Mouse (Mus musculus) forebrain, embryonic 12.5 days (tissue): ENCODE results near the gene Agap1. TPM values are rescaled to one million over a fixed set of nuclear protein-coding genes. Genes with fewer than 3 reads are reported as not detected.
A peak's percentile ranks its signal among the peaks of the same experiment; 100 is the strongest.

Experiments used
- ATAC-seq: fragments of 200-750 bp; cut with Nextera tagmentation; 2 replicates; pipeline ENCODE4 v1.8.0; 2017; ENCODE audit warnings: moderate TSS enrichment; ENCODE audit not compliant: low FRiP score
- H3K27ac ChIP-seq: fragments of 300-500 bp; sonication (generic); 2 replicates; pipeline ENCODE4 v1.5.1; 2016; ENCODE audit warnings: mild to moderate bottlenecking
- H3K27me3 ChIP-seq: fragments of 300-500 bp; sonication (generic); 2 replicates; pipeline ENCODE4 v1.6.1; 2016; ENCODE audit warnings: mild to moderate bottlenecking
- H3K36me3 ChIP-seq: fragments of 300-500 bp; sonication (generic); replicated peaks from 2 replicates; pipeline ENCODE4 v1.6.1; 2016; ENCODE audit warnings: mild to moderate bottlenecking
- H3K4me1 ChIP-seq: fragments of 300-500 bp; sonication (generic); 2 replicates; pipeline ENCODE4 v1.6.1; 2016
- H3K4me2 ChIP-seq: fragments of 300-500 bp; sonication (generic); 2 replicates; pipeline ENCODE4 v1.6.1; 2016; ENCODE audit warnings: mild to moderate bottlenecking, moderate library complexity
- H3K4me3 ChIP-seq: fragments of 300-500 bp; sonication (generic); replicated peaks from 2 replicates; pipeline ENCODE4 v1.5.1; 2016; ENCODE audit warnings: mild to moderate bottlenecking
- H3K9ac ChIP-seq: fragments of 300-500 bp; sonication (generic); 2 replicates; pipeline ENCODE4 v1.6.1; 2016; ENCODE audit warnings: mild to moderate bottlenecking
- H3K9me3 ChIP-seq: fragments of 300-500 bp; sonication (generic); 2 replicates; pipeline ENCODE4 v1.6.1; 2016
- WGBS: fragments of 180-500 bp; shearing (Covaris S2); methylation state at CpG from one replicate; pipeline ENCODE4 v1.1.7; 2016; 5-methylcytosine and 5-hydroxymethylcytosine counted together
- polyA plus RNA-seq: library from polyadenylated mRNA; unstranded; fragments of >200 nt; fragmentation: Nextera tagmentation; extraction: Ambion mirVana; gene quantifications from 2 replicates; pipeline ENCODE4 v1.2.1, GENCODE M21; 2016

Agap1 gene
- polyA plus RNA-seq, 1 experiment from 2014 or later: 49.9 TPM

DNA sequence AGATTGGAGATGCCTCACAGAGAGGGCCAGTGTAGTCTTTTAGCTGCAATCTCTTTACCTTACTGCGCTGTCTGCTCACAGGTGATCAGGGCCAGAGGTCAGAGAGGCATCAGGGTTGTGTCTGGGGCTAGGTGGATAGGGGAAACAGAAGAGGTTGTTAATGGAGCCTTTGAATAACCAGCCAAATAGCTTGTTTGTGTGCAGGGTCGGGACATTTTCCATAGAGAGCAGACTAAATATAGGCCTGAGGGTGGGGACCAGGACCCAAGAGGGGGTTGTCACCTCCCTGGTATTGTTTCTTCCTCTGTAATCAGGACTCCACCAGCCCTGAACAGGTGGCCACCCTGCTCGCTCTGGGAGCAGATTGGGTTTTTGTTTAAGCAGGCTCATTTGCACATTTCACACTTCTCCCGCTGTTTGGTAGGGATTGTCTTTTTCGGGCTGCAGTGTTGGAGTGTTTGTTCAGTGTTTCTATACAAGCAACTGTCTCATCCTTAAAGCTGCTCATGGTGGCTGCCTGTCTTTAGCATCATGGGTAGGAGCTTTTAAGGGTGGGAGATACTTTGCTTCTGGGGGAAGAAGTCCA, 10.9 kb downstream of the Agap1 start:
- no peaks in the 10 kb centered on the region for H3K9me3 ChIP-seq
- H3K27ac ChIP-seq: 0 out of 2 replicates have a peak overlapping the region, but pooled peaks have one; percentile 3
- no peaks in the 10 kb centered on the region for H3K36me3 ChIP-seq
- H3K4me2 ChIP-seq: 0 out of 2 replicates have a peak overlapping the region, but pooled peaks have one; percentile 4
- ATAC-seq: peak; percentile 34; the same call in 1 of the 2 replicates
- WGBS: 19% methylated on average over 5 of the region's 5 CpGs
- H3K4me3 ChIP-seq: no peak overlapping the region
- peaks cover 72% of the 10 kb centered on the region for H3K4me1 ChIP-seq
- H3K27me3 ChIP-seq: no peaks in the 10 kb centered on the region
- no peak overlapping the region for H3K9ac ChIP-seq

DNA sequence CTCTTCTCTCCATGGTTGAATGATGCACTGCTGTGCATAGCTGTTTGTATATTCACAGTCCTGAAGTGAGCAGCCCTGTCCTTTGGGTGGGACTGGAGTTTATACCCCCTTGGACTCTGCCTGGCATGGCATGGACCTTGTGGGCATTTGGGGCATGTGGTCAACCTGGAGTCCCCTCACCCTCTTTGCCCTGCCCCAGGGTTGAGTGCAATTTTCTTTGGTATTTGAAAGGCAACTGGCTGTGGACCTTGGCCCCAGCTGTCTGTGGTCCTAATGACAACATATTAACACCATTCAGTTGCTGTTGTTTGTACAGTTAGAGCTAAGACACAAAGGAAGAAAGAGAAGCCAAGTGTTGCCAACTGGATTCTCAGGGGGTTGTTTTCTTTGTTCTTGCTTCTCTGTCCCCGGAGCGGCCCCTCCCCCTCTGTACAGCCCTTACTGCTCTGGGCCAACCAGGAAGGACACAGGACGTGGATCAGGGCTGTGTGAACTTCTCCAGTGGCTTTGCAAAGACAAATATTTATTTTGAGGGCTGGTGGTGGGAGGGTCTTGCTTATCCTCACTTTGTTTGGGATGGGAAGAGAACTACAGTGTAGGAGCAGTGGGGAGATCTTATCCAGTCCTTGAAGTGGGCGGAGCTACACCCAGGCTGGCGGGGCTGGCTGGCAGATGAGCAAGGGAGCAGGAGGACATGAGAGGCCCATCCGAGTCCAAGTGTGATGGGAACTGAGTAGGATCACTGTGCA, 12.9 kb downstream of the Agap1 start:
- H3K27ac ChIP-seq: no peak overlapping the region
- 30% methylated on average over 6 of the region's 6 CpGs for WGBS

DNA sequence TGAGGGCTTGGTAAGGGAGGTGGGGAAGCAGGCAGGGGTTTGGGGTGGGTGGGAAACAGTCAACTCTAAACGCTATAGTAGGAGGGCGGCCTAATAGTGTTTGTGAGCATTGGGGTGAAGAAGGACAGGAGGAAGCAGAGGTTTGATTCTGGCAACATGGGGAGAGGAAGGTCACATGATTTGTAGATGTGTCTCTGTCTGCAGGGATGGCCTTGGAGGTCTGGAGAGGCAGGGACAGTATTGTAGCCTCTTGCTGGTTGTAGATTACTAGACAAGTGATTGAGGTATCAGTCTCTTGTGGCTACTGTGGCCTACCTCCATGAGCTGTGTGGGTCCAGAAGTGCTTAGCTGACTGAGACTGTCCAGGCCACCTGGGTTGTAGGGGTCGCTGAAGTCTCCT, 13.5 kb downstream of the Agap1 start:
- no peak for ATAC-seq
- WGBS: 74% methylated on average over 3 of the region's 3 CpGs
- H3K27ac ChIP-seq: no peak overlapping the region

More for the DNA sequence above, 12.9 kb downstream of the Agap1 start:
- H3K9me3 ChIP-seq: no peaks in the 10 kb centered on the region
- H3K27me3 ChIP-seq: no peaks in the 10 kb centered on the region
- no peak overlapping the region for H3K4me3 ChIP-seq
- no peaks in the 10 kb centered on the region for H3K36me3 ChIP-seq
- peaks cover 78% of the 10 kb centered on the region for H3K4me1 ChIP-seq
- H3K4me2 ChIP-seq: no peak overlapping the region
- no peak overlapping the region for H3K9ac ChIP-seq
- ATAC-seq: 0 out of 2 replicates have a peak, but pooled peaks have one; percentile 23

DNA sequence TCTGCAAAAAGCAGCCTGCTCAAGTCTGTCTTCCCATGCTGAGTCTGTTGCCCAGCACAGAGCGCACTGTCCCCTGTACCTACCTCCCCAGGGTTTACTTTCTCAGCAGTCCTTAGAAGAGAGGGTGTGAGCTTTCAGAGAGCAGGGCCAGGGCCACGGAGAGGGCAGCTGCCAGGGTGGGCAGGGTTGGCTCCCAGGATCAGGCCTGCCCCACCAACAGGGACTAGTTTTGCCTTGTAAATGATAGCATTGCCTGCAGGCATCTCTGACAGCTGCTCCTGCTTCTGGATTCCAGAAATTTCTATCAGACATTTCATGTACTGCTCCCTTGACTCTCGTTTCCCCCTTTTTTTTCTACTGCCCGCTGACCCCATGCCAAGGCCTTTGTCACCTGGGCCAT, 16.8 kb downstream of the Agap1 start:
- no peak for ATAC-seq
- H3K27ac ChIP-seq: no peak overlapping the region

More for the DNA sequence above, 13.5 kb downstream of the Agap1 start:
- Histone ChIP-seq H3K4me3 (no peak overlapping the region), H3K9me3 (no peaks in the 10 kb centered on the region), H3K36me3 (no peaks in the 10 kb centered on the region), H3K9ac (no peak overlapping the region), H3K27me3 (no peaks in the 10 kb centered on the region; the same call in 1 of the 2 replicates), H3K4me1 (peaks cover 72% of the 10 kb centered on the region), H3K4me2 (no peak overlapping the region)

DNA sequence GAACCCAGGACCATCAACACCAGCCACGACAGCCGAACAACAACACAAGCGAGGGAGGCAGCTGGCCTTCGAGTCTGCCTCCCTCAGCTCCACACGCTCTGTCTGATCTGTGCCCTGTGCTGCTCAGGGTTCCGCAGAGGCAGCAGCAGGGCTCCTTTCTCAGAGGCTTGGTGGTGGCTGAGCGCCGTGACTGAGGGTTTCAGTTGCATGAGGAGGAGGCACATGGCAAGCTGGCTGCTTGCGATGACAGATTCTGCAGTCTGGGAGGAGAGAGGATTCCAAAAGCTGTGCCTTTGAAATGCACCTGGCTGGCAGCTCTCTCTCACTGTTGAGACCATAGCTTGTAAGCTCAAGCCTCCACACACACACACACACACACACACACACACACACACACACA, 17.3 kb downstream of the Agap1 start:
- ATAC-seq: no peak
- no peak overlapping the region for H3K9ac ChIP-seq
- H3K4me3 ChIP-seq: no peak overlapping the region
- peaks cover 51% of the 10 kb centered on the region for H3K4me1 ChIP-seq
- no peaks in the 10 kb centered on the region for H3K9me3 ChIP-seq
- no peak overlapping the region for H3K4me2 ChIP-seq
- no peaks in the 10 kb centered on the region; the same call in 1 of the 2 replicates for H3K27me3 ChIP-seq
- 76% methylated on average over 9 of the region's 9 CpGs for WGBS
- H3K27ac ChIP-seq: no peak overlapping the region
- no peaks in the 10 kb centered on the region for H3K36me3 ChIP-seq

More for the DNA sequence above, 16.8 kb downstream of the Agap1 start:
- Histone ChIP-seq H3K4me3 (no peak overlapping the region), H3K9me3 (no peaks in the 10 kb centered on the region), H3K27me3 (no peaks in the 10 kb centered on the region; the same call in 1 of the 2 replicates), H3K4me2 (no peak overlapping the region), H3K9ac (no peak overlapping the region), H3K36me3 (no peaks in the 10 kb centered on the region), H3K4me1 (peaks cover 56% of the 10 kb centered on the region)
- 82% methylated on average over 4 of the region's 4 CpGs for WGBS

DNA sequence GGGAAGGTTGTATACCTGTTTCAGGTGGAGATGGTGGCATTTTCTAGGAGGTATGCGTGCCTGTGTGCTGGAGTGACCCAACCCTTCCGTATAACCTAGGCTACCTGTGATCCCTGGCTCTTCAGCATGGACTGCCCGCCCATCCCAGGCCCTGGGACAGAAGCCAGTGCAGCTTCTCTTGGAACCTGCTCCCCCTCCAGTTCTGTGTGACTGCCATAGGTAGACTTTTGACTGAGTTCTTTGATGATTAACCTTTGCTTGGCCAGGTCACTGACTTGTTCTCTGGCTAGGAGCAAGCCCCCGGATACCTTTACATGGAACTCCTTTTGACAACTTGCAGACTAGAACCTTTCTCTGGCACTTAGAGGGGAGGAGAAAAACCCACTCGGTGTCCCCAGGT, 19.3 kb downstream of the Agap1 start:
- H3K36me3 ChIP-seq: no peaks in the 10 kb centered on the region
- 84% methylated on average over 5 of the region's 5 CpGs for WGBS
- no peak overlapping the region for H3K4me3 ChIP-seq
- ATAC-seq: no peak
- H3K9ac ChIP-seq: no peak overlapping the region
- no peak overlapping the region for H3K4me2 ChIP-seq
- no peaks in the 10 kb centered on the region; the same call in 1 of the 2 replicates for H3K27me3 ChIP-seq
- H3K9me3 ChIP-seq: no peaks in the 10 kb centered on the region
- no peak overlapping the region for H3K27ac ChIP-seq
- H3K4me1 ChIP-seq: peaks cover 31% of the 10 kb centered on the region

DNA sequence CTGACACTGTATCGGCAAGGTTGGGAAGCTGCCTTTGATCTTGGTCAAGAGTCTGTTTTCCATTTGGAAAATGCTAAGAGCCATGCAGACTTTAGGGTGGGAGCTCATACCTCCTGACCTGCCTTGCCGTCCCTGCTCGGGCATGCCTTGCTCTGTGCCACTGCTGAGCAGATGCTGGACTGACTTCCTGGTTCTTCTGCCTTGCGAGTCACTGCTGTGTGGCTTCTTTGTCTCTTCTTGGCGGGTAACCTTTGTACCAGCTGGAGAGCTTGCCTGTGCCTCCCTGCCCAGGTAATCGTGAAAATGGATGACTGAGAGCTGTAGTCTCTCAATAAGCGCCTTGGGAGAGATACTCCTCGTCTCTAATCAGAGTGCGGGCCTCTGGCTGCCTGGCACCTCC, 20.2 kb downstream of the Agap1 start:
- ATAC-seq: no peak
- no peak overlapping the region for H3K4me3 ChIP-seq
- 77% methylated on average over 9 of the region's 9 CpGs for WGBS
- H3K27ac ChIP-seq: no peak overlapping the region
- no peaks in the 10 kb centered on the region for H3K9me3 ChIP-seq
- H3K36me3 ChIP-seq: no peaks in the 10 kb centered on the region
- peaks cover 23% of the 10 kb centered on the region for H3K4me1 ChIP-seq
- H3K4me2 ChIP-seq: no peak overlapping the region
- no peaks in the 10 kb centered on the region; the same call in 1 of the 2 replicates for H3K27me3 ChIP-seq
- H3K9ac ChIP-seq: no peak overlapping the region

DNA sequence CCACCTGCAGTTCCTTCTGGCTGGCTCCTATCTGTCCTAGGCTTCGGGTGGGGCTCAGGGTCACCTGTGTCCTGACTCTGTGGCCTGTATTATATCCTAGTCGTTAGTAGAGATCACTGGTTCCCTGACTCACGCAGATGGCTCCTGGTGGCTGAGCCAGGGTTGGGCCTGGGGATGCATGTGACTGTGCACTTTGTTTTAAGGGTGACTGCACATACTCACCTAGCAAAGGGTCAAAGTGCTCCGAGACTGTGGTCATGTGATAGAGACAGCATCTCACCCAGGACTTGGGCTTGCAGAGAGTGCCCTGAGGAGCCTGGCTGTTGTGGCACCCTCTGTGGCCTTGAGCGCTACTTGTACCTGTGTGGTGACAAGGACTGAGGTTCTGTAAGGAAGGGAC, 22.4 kb downstream of the Agap1 start:
- Histone ChIP-seq H3K9ac (no peak overlapping the region), H3K27me3 (no peaks in the 10 kb centered on the region; the same call in 1 of the 2 replicates), H3K27ac (no peak overlapping the region), H3K9me3 (no peaks in the 10 kb centered on the region), H3K4me2 (no peak overlapping the region), H3K4me3 (no peak overlapping the region), H3K4me1 (peaks cover 25% of the 10 kb centered on the region), H3K36me3 (no peaks in the 10 kb centered on the region)
- WGBS: 92% methylated on average over 5 of the region's 5 CpGs
- no peak for ATAC-seq

DNA sequence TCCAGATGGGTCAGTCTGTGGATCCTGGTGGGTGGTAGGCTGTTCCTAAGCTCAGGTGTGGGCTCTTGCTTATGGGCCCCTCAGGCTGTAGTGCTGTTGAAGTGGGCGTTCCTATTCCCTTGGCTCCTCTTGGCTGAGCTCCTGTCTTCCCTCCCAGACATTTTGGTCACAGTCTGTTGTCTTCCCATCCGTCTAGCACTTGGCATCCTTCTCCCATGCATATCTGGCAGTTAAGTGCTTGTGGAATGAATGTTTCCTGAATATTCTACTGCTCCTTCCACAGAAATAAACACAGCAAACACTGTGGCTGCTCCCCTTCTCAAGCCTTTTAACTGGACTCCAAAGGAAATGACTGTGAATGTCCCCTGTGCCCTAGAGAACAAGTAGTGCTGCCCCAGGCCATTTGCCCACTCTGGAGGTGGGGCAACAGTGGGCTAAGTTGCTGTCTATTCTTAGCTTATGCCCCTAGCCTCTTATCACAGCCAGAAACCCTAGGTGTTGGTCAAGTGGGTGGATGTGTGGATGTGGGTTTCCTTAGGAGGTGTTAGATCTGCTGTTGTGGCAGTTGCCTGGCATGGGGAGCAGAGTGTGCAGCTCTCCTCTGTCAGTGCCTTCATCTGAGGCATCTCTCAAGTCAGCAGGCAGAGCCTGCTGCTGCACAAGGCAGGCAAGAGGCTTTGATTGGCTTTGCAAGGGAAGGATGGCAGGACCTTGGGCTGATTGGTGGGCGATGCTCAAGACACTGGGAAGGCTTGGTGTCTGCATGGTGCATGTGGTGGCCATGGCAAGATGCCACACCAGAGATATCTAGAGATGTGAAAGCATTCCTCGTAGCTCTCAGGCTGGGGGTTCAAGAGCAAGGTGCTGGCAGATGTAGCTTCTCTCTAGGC, 24.2 kb downstream of the Agap1 start:
- Histone ChIP-seq H3K4me3 (no peak overlapping the region), H3K27me3 (no peaks in the 10 kb centered on the region), H3K4me1 (peaks cover 39% of the 10 kb centered on the region), H3K27ac (no peak overlapping the region), H3K36me3 (no peaks in the 10 kb centered on the region), H3K4me2 (no peak overlapping the region), H3K9ac (no peak overlapping the region), H3K9me3 (no peaks in the 10 kb centered on the region)
- WGBS: 94% methylated on average over 4 of the region's 4 CpGs
- no peak for ATAC-seq

DNA sequence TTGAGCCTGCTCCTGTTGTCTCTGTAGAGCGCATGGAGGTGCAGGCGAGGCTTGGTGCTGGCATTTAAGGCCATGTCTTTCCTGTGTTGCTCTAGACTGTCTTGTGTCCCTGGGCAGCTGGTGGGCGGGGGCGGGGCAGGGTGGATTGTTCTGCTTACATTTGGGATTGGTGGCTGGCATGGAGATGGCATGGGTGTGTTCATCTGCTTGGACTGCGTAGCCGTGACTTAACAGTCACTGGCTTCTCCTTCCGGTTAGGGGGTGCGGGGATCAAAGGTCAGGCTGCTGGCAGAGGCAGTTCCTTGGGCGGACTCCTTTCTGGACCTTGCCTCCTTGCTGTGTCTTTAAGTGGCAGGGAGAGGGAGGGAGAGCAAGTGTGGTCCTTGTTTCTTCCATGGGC, 26.5 kb downstream of the Agap1 start:
- no peak overlapping the region for H3K9ac ChIP-seq
- no peak overlapping the region for H3K4me2 ChIP-seq
- peaks cover 39% of the 10 kb centered on the region for H3K4me1 ChIP-seq
- no peak overlapping the region for H3K4me3 ChIP-seq
- H3K9me3 ChIP-seq: no peaks in the 10 kb centered on the region
- WGBS: 81% methylated on average over 9 of the region's 9 CpGs
- H3K36me3 ChIP-seq: no peaks in the 10 kb centered on the region
- no peak overlapping the region for H3K27ac ChIP-seq
- no peaks in the 10 kb centered on the region for H3K27me3 ChIP-seq
- ATAC-seq: no peak

DNA sequence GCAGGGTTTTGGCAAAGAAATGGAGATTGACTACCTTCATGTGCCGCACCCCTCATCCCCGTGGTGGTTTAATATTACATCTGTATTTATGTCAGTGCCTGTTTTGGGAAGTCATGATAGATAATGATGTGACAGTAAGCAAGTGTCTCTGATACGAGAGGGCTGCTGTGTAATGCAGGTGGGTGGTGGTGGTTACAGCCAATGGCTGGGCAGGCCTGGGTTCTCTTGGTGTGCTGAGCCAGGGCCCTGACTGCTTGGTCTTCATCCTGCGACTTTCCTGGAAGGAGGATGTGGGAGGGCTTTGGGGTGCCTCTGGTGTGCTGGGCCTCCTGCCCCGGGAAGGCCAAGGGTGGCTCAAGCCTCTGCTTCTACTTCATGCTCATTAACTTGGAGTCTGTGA, 28.2 kb downstream of the Agap1 start:
- Histone ChIP-seq H3K4me2 (no peak overlapping the region), H3K27me3 (no peaks in the 10 kb centered on the region), H3K27ac (no peak overlapping the region), H3K4me3 (no peak overlapping the region), H3K9ac (no peak overlapping the region), H3K9me3 (no peaks in the 10 kb centered on the region), H3K4me1 (peaks cover 49% of the 10 kb centered on the region), H3K36me3 (no peaks in the 10 kb centered on the region)
- WGBS: 60% methylated on average over 5 of the region's 5 CpGs
- no peak for ATAC-seq

DNA sequence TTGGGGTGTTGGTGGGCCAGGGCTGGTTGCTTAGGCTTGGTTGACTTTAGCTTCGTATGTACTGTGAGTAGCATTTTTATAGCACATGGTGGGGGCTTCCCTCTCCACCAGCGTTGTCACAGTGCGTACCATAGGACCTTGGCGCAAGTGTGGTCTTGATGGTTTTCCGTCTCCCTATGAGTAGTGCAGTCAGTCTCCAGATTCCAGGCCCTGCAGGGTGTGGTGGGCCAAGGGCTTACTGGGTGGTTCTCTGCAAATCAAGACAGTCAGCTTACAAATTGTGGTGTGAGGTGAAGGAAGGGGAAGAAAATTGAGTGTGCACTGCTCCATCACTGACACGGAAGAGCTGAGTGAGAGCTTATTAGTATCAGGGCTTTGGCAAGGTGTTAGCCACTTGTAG, 32.3 kb downstream of the Agap1 start:
- Histone ChIP-seq H3K4me1 (peaks cover 60% of the 10 kb centered on the region), H3K9me3 (no peaks in the 10 kb centered on the region), H3K36me3 (no peaks in the 10 kb centered on the region), H3K4me3 (no peak overlapping the region), H3K4me2 (no peak overlapping the region), H3K9ac (no peak overlapping the region), H3K27ac (no peak overlapping the region), H3K27me3 (no peaks in the 10 kb centered on the region)
- no peak for ATAC-seq
- WGBS: 87% methylated on average over 6 of the region's 6 CpGs
